Mouse (Mus musculus): ENCODE results near the gene Ppfia4. TPM values are rescaled to one million over a fixed set of nuclear protein-coding genes. Genes with fewer than 3 reads are reported as not detected.

Ppfia4 gene
- polyA plus RNA-seq, 1 experiment from 2014 or later, result 17.1 TPM

- H3K27ac ChIP-seq (ENCODE audit: poor library complexity, severe bottlenecking), result no peak overlapping the region
- H3K4me1 ChIP-seq (replicated peaks), result peaks cover 24% of the 10 kb centered on the region
- H3K9me3 ChIP-seq (replicated peaks), result peaks cover 5% of the 10 kb centered on the region
- 74% methylated on average over 3 of the region's 3 CpGs for WGBS
- ATAC-seq (ENCODE audit: insufficient number of reproducible peaks, low FRiP score), result no peak
- no peak overlapping the region for H3K4me3 ChIP-seq
- peaks cover 10% of the 10 kb centered on the region for H3K36me3 ChIP-seq
- peaks cover 16% of the 10 kb centered on the region for H3K27me3 ChIP-seq (replicated peaks)
- H3K9ac ChIP-seq, result no peak overlapping the region
- no peak overlapping the region for H3K4me2 ChIP-seq
These were observed 38.8 kb downstream of the Ppfia4 start for GRCm38 (mm10) chr1:134293738-134294604.

GRCm38 (mm10) chr1:134293276-134293675, 39.5 kb downstream of the Ppfia4 start:
- Histone ChIP-seq H3K4me3 (no peak overlapping the region), H3K4me1 (replicated peaks) (peaks cover 17% of the 10 kb centered on the region), H3K27ac (ENCODE audit: poor library complexity, severe bottlenecking) (no peak overlapping the region), H3K36me3 (peaks cover 10% of the 10 kb centered on the region), H3K9ac (no peak overlapping the region), H3K9me3 (replicated peaks) (peaks cover 5% of the 10 kb centered on the region), H3K4me2 (no peak overlapping the region), H3K27me3 (replicated peaks) (peaks cover 12% of the 10 kb centered on the region)
- WGBS, result 83% methylated on average over 7 of the region's 7 CpGs
- ATAC-seq (ENCODE audit: insufficient number of reproducible peaks, low FRiP score), result no peak

- no peak for ATAC-seq (ENCODE audit: insufficient number of reproducible peaks, low FRiP score)
- no peak overlapping the region for H3K4me2 ChIP-seq
- H3K9me3 ChIP-seq (replicated peaks), result peaks cover 5% of the 10 kb centered on the region
- WGBS, result 51% methylated on average over 9 of the region's 9 CpGs
- H3K4me1 ChIP-seq (replicated peaks), result peaks cover 16% of the 10 kb centered on the region
- peaks cover 6% of the 10 kb centered on the region; the same call in 1 of the 2 replicates for H3K27me3 ChIP-seq (replicated peaks)
- no peak overlapping the region for H3K27ac ChIP-seq (ENCODE audit: poor library complexity, severe bottlenecking)
- peaks cover 6% of the 10 kb centered on the region for H3K36me3 ChIP-seq
- H3K9ac ChIP-seq, result no peak overlapping the region
- H3K4me3 ChIP-seq, result no peak overlapping the region
These were observed 40.1 kb downstream of the Ppfia4 start for GRCm38 (mm10) chr1:134292601-134293000.

GRCm38 (mm10) chr1:134292073-134292472, 40.7 kb downstream of the Ppfia4 start:
- WGBS, result 29% methylated on average over 5 of the region's 5 CpGs

GRCm38 (mm10) chr1:134291555-134291954, 41.2 kb downstream of the Ppfia4 start:
- H3K36me3 ChIP-seq, result peaks cover 6% of the 10 kb centered on the region
- no peak for ATAC-seq (ENCODE audit: insufficient number of reproducible peaks, low FRiP score)
- no peak overlapping the region for H3K4me2 ChIP-seq
- H3K4me1 ChIP-seq (replicated peaks), result peaks cover 16% of the 10 kb centered on the region
- no peak overlapping the region for H3K9ac ChIP-seq
- H3K27ac ChIP-seq (ENCODE audit: poor library complexity, severe bottlenecking), result no peak overlapping the region
- WGBS, result 75% methylated on average over 8 of the region's 8 CpGs
- no peak overlapping the region for H3K4me3 ChIP-seq
- no peaks in the 10 kb centered on the region for H3K27me3 ChIP-seq (replicated peaks)
- H3K9me3 ChIP-seq (replicated peaks), result peaks cover 5% of the 10 kb centered on the region

More at GRCm38 (mm10) chr1:134292073-134292472, 40.7 kb downstream of the Ppfia4 start:
- H3K9ac ChIP-seq, result no peak overlapping the region
- H3K4me1 ChIP-seq (replicated peaks), result peaks cover 16% of the 10 kb centered on the region
- H3K4me3 ChIP-seq, result no peak overlapping the region
- no peak for ATAC-seq (ENCODE audit: insufficient number of reproducible peaks, low FRiP score)
- peaks cover 5% of the 10 kb centered on the region for H3K9me3 ChIP-seq (replicated peaks)
- 0 out of 2 replicates have a peak, but pooled peaks cover 2% of the 10 kb centered on the region for H3K27me3 ChIP-seq (replicated peaks)
- H3K36me3 ChIP-seq, result peaks cover 6% of the 10 kb centered on the region
- H3K4me2 ChIP-seq, result no peak overlapping the region
- no peak overlapping the region for H3K27ac ChIP-seq (ENCODE audit: poor library complexity, severe bottlenecking)

GRCm38 (mm10) chr1:134290909-134291308, 41.8 kb downstream of the Ppfia4 start:
- 60% methylated on average over 5 of the region's 5 CpGs for WGBS
- H3K4me3 ChIP-seq, result no peak overlapping the region

GRCm38 (mm10) chr1:134290300-134290699, 42.4 kb downstream of the Ppfia4 start:
- WGBS, result 86% methylated on average over 13 of the region's 13 CpGs
- H3K4me1 ChIP-seq (replicated peaks), result peaks cover 19% of the 10 kb centered on the region
- no peak overlapping the region for H3K27ac ChIP-seq (ENCODE audit: poor library complexity, severe bottlenecking)
- no peak overlapping the region for H3K4me2 ChIP-seq
- H3K36me3 ChIP-seq, result no peaks in the 10 kb centered on the region
- 0 out of 2 replicates have a peak, but pooled peaks have one; percentile 3 for ATAC-seq (ENCODE audit: insufficient number of reproducible peaks, low FRiP score)
- no peaks in the 10 kb centered on the region for H3K9me3 ChIP-seq (replicated peaks)
- no peak overlapping the region for H3K9ac ChIP-seq
- H3K27me3 ChIP-seq (replicated peaks), result no peaks in the 10 kb centered on the region
- H3K4me3 ChIP-seq, result no peak overlapping the region

More at GRCm38 (mm10) chr1:134290909-134291308, 41.8 kb downstream of the Ppfia4 start:
- Histone ChIP-seq H3K9me3 (replicated peaks) (peaks cover 5% of the 10 kb centered on the region), H3K36me3 (peaks cover 3% of the 10 kb centered on the region), H3K4me2 (no peak overlapping the region), H3K27ac (ENCODE audit: poor library complexity, severe bottlenecking) (no peak overlapping the region), H3K27me3 (replicated peaks) (no peaks in the 10 kb centered on the region), H3K4me1 (replicated peaks) (peaks cover 16% of the 10 kb centered on the region), H3K9ac (no peak overlapping the region)
- ATAC-seq (ENCODE audit: insufficient number of reproducible peaks, low FRiP score), result no peak

- H3K4me3 ChIP-seq, result no peak within 1 kb of the TSS
- no peaks in the 10 kb centered on the region for H3K27me3 ChIP-seq (replicated peaks)
- no peaks in the 10 kb centered on the region for H3K9me3 ChIP-seq (replicated peaks)
- ATAC-seq (ENCODE audit: insufficient number of reproducible peaks, low FRiP score), result no peak
- no peak within 1 kb of the TSS for H3K27ac ChIP-seq (ENCODE audit: poor library complexity, severe bottlenecking)
- no peaks in the 10 kb centered on the region for H3K36me3 ChIP-seq
- peaks cover 19% of the 10 kb centered on the region for H3K4me1 ChIP-seq (replicated peaks)
- H3K9ac ChIP-seq, result no peak within 1 kb of the TSS
- H3K4me2 ChIP-seq, result 0 out of 2 replicates have a peak within 1 kb of the TSS, but pooled peaks have one; percentile 5
- 49% methylated on average over 11 of the region's 11 CpGs for WGBS
These were observed 43.1 kb downstream of the Ppfia4 start, which contains the start of gene Myog for GRCm38 (mm10) chr1:134289598-134290099. Gene Myog (plus strand): TSS chr1:134289989.

- Histone ChIP-seq H3K27me3 (replicated peaks) (no peaks in the 10 kb centered on the region), H3K36me3 (no peaks in the 10 kb centered on the region), H3K4me2 (no peak overlapping the region), H3K4me3 (no peak overlapping the region), H3K27ac (ENCODE audit: poor library complexity, severe bottlenecking) (no peak overlapping the region), H3K4me1 (replicated peaks) (peaks cover 22% of the 10 kb centered on the region), H3K9me3 (replicated peaks) (no peaks in the 10 kb centered on the region), H3K9ac (no peak overlapping the region)
- ATAC-seq (ENCODE audit: insufficient number of reproducible peaks, low FRiP score), result no peak
- WGBS, result 50% methylated on average over 3 of the region's 3 CpGs
These were observed 44.5 kb downstream of the Ppfia4 start for GRCm38 (mm10) chr1:134288239-134288638.

GRCm38 (mm10) chr1:134285458-134286120, 47.1 kb downstream of the Ppfia4 start:
- Histone ChIP-seq H3K4me3 (no peak overlapping the region), H3K27ac (ENCODE audit: poor library complexity, severe bottlenecking) (no peak overlapping the region), H3K9ac (no peak overlapping the region), H3K9me3 (replicated peaks) (no peaks in the 10 kb centered on the region), H3K4me2 (no peak overlapping the region), H3K4me1 (replicated peaks) (peaks cover 26% of the 10 kb centered on the region), H3K36me3 (no peaks in the 10 kb centered on the region), H3K27me3 (replicated peaks) (no peaks in the 10 kb centered on the region)
- no peak for ATAC-seq (ENCODE audit: insufficient number of reproducible peaks, low FRiP score)
- 59% methylated on average over 10 of the region's 10 CpGs for WGBS

- no peaks in the 10 kb centered on the region for H3K27me3 ChIP-seq (replicated peaks)
- H3K9ac ChIP-seq, result no peak overlapping the region
- no peak for ATAC-seq (ENCODE audit: insufficient number of reproducible peaks, low FRiP score)
- no peak overlapping the region for H3K27ac ChIP-seq (ENCODE audit: poor library complexity, severe bottlenecking)
- H3K36me3 ChIP-seq, result no peaks in the 10 kb centered on the region
- H3K4me1 ChIP-seq (replicated peaks), result peaks cover 13% of the 10 kb centered on the region
- 24% methylated on average over 1 of the region's 1 CpGs for WGBS
- no peak overlapping the region for H3K4me3 ChIP-seq
- no peak overlapping the region for H3K4me2 ChIP-seq
- H3K9me3 ChIP-seq (replicated peaks), result no peaks in the 10 kb centered on the region
These were observed 49.6 kb downstream of the Ppfia4 start for GRCm38 (mm10) chr1:134283108-134283507.
